Mouse (Mus musculus) heart, postnatal 36 days (tissue): ENCODE data around the gene Ush1c. TPM values are rescaled to one million over a fixed set of nuclear protein-coding genes. Genes with fewer than 3 reads are reported as not detected.

Experiments used
- DNase-seq, 2 experiments: peaks; one replicate each; pipeline ENCODE4 v3.0.0; 2021 to 2022
- intact Hi-C: fragments of 180-260 bp; cut with DNase I; formaldehyde crosslinking; loops from one replicate; pipeline ENCODE4 v1.15.1; 2025
- total RNA-seq, 2 experiments: library from RNA; stranded (reverse); gene quantifications; 2 replicates each; pipeline ENCODE4 v1.2.3; 2021

The Ush1c gene
- total RNA-seq, 2 experiments from 2014 or later, result 5.8 to 7.4 TPM

DNA sequence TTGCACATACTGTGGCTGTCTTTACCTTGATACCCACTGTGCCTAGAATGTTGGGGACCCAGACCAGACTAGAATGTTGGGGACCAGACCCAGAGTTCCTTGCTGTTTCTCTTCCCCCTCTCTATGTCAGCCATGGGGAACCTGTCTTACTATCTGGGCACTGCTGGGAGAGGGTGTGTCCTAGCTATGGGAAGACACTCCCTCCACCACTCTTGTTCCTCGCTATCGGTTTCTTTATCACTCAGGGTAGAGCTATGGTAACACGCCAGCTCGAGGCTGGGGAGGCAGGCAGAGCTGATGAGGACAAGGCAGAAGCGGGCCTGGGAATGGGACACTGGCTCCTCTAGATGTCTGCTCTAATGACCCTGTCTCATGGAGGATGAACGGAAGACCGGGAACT, 90.9 kb downstream of the Ush1c start:
- DNase-seq, result no peak

GRCm38 (mm10) chr7:46146675-46147308, 91.5 kb downstream of the Ush1c start:
- intact Hi-C loops, result no loop called here
- no peak for DNase-seq

More for the DNA sequence above, 90.9 kb downstream of the Ush1c start:
- intact Hi-C loops, result no loop called here

Other genes starting within 250 kb of the Ush1c start
- gene Abcc6, start 208.2 kb downstream of the Ush1c start, total RNA-seq, result not detected
- gene Nomo1, start 204.8 kb downstream of the Ush1c start, total RNA-seq, result 10 to 100 TPM; 83.4 to 86.4 TPM
- gene Kcnj11, start 137.7 kb downstream of the Ush1c start, total RNA-seq, result 10 to 100 TPM; 98.3 to 99.6 TPM
- gene Abcc8, start 58.5 kb downstream of the Ush1c start, total RNA-seq, result 10 to 100 TPM; 47.4 to 53.7 TPM
- under 1 TPM in 1 of 2 experiments, not detected in 1; 0.06 TPM for gene Otog, start 2.5 kb upstream of the Ush1c start, total RNA-seq
- not detected for gene Myod1, start 138.0 kb upstream of the Ush1c start, total RNA-seq
- under 1 TPM; 0.14 to 0.17 TPM for gene Kcnc1, start 158.0 kb upstream of the Ush1c start, total RNA-seq